Mouse (Mus musculus): ENCODE data around the gene Apoc2.

DNA sequence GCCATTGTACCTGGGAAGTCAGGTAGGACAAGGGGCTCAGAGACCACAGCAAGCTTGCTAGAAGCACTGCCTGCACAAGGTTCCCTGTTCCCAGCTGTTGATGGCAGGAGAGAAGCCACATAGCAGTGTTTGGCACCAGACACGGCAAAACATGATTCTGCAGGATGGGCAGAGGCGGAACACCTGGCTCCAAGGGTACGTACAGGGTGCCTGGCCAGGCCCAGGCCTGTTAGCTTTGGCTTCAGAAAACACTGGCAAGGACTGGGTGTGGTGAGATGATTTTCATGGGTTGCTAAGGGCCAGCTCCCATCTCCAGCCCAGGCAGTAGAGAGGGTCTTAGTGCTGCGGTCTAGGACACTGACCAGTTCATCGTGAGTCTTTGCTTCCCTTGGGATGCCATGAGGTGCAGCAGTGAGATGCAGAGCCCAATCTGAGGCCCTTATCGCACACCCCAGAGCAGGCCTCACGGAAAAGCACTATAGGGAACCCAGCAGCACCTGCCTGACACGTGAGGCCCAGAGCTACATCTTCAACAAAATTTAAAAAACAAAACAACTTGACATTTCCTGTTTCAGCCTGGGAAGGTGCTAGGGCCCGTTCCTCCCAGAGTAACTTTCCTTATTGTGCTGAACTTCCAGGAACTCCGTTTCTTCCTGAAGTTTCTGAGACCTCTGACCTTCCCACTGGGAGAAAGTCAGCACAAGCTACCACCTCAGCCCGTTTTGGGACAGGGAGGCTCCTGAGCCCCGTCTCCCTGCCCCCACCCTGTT lies 22.7 kb upstream of the Apoc2 start:
- TF ChIP-seq CTCF (IDR thresholded peaks at IDR 0.05; ENCODE audit: insufficient read depth, low read depth, low read length) (no peak), POLR2A (IDR thresholded peaks at IDR 0.05; ENCODE audit: insufficient read depth, low read depth, low read length) (no peak)
